ENCODE assay signal across 19 mouse cellular contexts in the genomic region with DNA sequence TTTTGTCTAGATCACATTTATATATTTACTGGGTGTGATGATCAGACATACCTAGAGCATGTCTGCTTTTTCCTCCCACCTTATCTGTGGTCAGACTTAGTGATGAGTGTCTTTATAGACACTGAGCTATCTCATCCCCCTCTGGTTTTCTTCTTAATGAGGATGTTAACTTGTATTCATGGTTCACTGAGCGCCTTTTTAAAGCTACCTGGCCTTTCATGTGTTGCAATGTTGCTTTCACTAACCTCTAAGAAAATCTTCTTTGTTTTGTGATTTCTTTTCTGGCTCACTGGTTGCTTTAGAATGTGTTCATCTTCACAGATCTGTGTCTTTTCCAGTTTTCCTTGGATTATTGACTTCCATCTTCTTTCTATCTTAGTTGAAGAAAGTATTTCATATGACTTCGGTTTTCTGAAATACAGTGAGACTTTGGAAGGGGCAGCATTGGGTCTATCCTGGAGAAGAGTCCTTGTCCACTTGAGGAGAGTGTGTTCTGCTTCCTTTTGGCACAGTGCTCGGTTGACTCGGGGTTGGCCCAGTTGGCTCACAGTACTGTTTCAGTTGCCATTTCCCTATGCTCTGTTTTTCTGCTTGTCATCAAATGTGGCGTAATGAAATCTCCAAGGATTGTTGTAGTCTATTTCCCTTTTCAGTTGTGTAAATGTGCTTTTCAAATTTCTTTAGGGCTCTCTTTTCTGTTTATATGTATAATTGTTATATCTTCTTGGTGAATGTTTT. TPM values are rescaled to one million over a fixed set of nuclear protein-coding genes. Genes with fewer than 3 reads are reported as not detected.
A peak's percentile ranks its signal among the peaks of the same experiment; 100 is the strongest.
DNase-seq lines count a peak whose midpoint lies in the region; ATAC-seq lines count a peak whose summit lies in the region.
"Had no signal": no experiment of that assay in that cellular context is flagged by ENCODE, and none has a peak within 500 bp of the region (broad histone marks: within the 10 kb centered on the region; RNA-seq: fewer than 3 reads in every experiment).

No protein-coding gene starts in this region.

- H3K36me3 ChIP-seq in heart, embryonic 11.5 days (ENCODE audit: control insufficient read depth, insufficient read depth, low read length), result no peaks in the 10 kb centered on the region
- H3K36me3 ChIP-seq in hindbrain, embryonic 14.5 days (replicated peaks; ENCODE audit: control insufficient read depth, insufficient read depth), result no peaks in the 10 kb centered on the region
- H3K36me3 ChIP-seq: neural tube, embryonic 13.5 days had no signal

- H3K27ac ChIP-seq in heart, embryonic 11.5 days (ENCODE audit: low read depth, low read length), result no peak overlapping the region
- H3K27ac ChIP-seq in hindbrain, embryonic 14.5 days, result no peak overlapping the region
- H3K27ac ChIP-seq: left cerebral cortex, adult 2 months; neural tube, embryonic 13.5 days had no signal

- no peak overlapping the region for H3K9ac ChIP-seq in heart, embryonic 11.5 days (ENCODE audit: low read depth, low read length)
- no peak overlapping the region for H3K9ac ChIP-seq in hindbrain, embryonic 14.5 days
- H3K9ac ChIP-seq: neural tube, embryonic 13.5 days had no signal

- H3K4me3 ChIP-seq in heart, embryonic 11.5 days (ENCODE audit: low read depth, low read length), result no peak overlapping the region
- H3K4me3 ChIP-seq in hindbrain, embryonic 14.5 days (replicated peaks; ENCODE audit: low read length), result no peak overlapping the region
- H3K4me3 ChIP-seq: left cerebral cortex, adult 2 months; neural tube, embryonic 13.5 days had no signal

- DNase-seq in adrenal gland, adult 8-10 months, result peak; percentile 15
- no peak for DNase-seq in adrenal gland, postnatal 25 days
- peak; percentile 34 to 56 for DNase-seq in heart, adult 9 months (ENCODE audit: low spot score in 2 of 2)
- DNase-seq in adrenal gland, postnatal 36 days, result peak; percentile 6 to 26
- DNase-seq in thymus, postnatal 14 days, result no peak
- no peak for DNase-seq in hindbrain, embryonic 14.5 days (ENCODE audit: low spot score)
- DNase-seq: cerebellum, postnatal 36 days; gastrocnemius, postnatal 14 days; kidney, adult 9 months; kidney, postnatal 4 days; lung, adult 18-20 months; right cerebral cortex, adult 18-20 months; thymus, postnatal 36 days had no signal

- no peaks in the 10 kb centered on the region for H3K4me1 ChIP-seq in heart, embryonic 11.5 days (ENCODE audit: control insufficient read depth, insufficient read depth, low read length)
- no peaks in the 10 kb centered on the region for H3K4me1 ChIP-seq in hindbrain, embryonic 14.5 days (replicated peaks; ENCODE audit: control insufficient read depth, insufficient read depth, low read length)
- H3K4me1 ChIP-seq: neural tube, embryonic 13.5 days had no signal

- WGBS in heart, embryonic 11.5 days (ENCODE audit: insufficient replicate concordance), result 79% methylated on average over 5 of the region's 5 CpGs
- WGBS in hindbrain, embryonic 14.5 days, result 94% methylated on average over 5 of the region's 5 CpGs

- H3K9me3 ChIP-seq in heart, embryonic 11.5 days (replicated peaks; ENCODE audit: control insufficient read depth, low read length), result no peaks in the 10 kb centered on the region
- H3K9me3 ChIP-seq in hindbrain, embryonic 14.5 days (ENCODE audit: control insufficient read depth, low read length), result no peaks in the 10 kb centered on the region
- H3K9me3 ChIP-seq: neural tube, embryonic 13.5 days had no signal

- ATAC-seq in heart, embryonic 11.5 days (replicated peaks; ENCODE audit: insufficient number of reproducible peaks, low FRiP score, low TSS enrichment), result no peak
- ATAC-seq in monocyte, adult 5-6 weeks (replicated peaks; ENCODE audit: insufficient number of reproducible peaks, low FRiP score, low TSS enrichment, poor library complexity, severe bottlenecking), result peak; percentile 65
- no peak for ATAC-seq in hindbrain, embryonic 14.5 days (ENCODE audit: low FRiP score)
- ATAC-seq: forebrain, embryonic 16.5 days; midbrain, embryonic 16.5 days had no signal

- no peaks in the 10 kb centered on the region for H3K27me3 ChIP-seq in heart, embryonic 11.5 days (ENCODE audit: control insufficient read depth, insufficient read depth, low read length)
- no peaks in the 10 kb centered on the region for H3K27me3 ChIP-seq in hindbrain, embryonic 14.5 days (ENCODE audit: control insufficient read depth, insufficient read depth, low read length)
- H3K27me3 ChIP-seq: neural tube, embryonic 13.5 days had no signal

- no peak overlapping the region for H3K4me2 ChIP-seq in heart, embryonic 11.5 days
- H3K4me2 ChIP-seq in hindbrain, embryonic 14.5 days (replicated peaks), result no peak overlapping the region
- H3K4me2 ChIP-seq: neural tube, embryonic 13.5 days had no signal

RNA-seq across cellular contexts. Expression of a gene that starts 4.4 kb away (rescaled TPM):
- total RNA-seq in adrenal gland, adult 8-10 months (2022), result 10 to 100 TPM; 36.1 to 43.8 (median 39.6) TPM
- 46.7 and 56.3 TPM in 2 replicates for total RNA-seq in adrenal gland, postnatal 25 days (2021)
- polyA plus RNA-seq in heart, embryonic 11.5 days (2014; fragmentation: Nextera tagmentation; extraction: Ambion mirVana), result 27.3 TPM in 2 replicates
- total RNA-seq in adrenal gland, postnatal 36 days (2021), result 10 to 100 TPM; 34.9 to 47.6 TPM
- 112 to 165 TPM (median 154 TPM) in 3 replicates for total RNA-seq in monocyte, adult 5-6 weeks (2017)
- 28.4 and 31.4 TPM in 2 replicates for polyA plus RNA-seq in hindbrain, embryonic 14.5 days (2014; fragmentation: Nextera tagmentation; extraction: Ambion mirVana)

Comparison
In these comparisons a context has a peak if more than half of its experiments do, and no peak if none do; other contexts are left out.
1. DNase-seq: peak in adrenal gland, adult 8-10 months (single experiment), heart, adult 9 months (2 of 2) and adrenal gland, postnatal 36 days (2 of 2); none in adrenal gland, postnatal 25 days (single experiment), thymus, postnatal 14 days (single experiment) and hindbrain, embryonic 14.5 days (single experiment).